Mouse (Mus musculus): ENCODE data around the gene Itgb2.

Itgb2 gene

GRCm38 (mm10) chr10:77589749-77590148 lies 59.7 kb downstream of the Itgb2 start:
- no peak for DNase-seq

DNA sequence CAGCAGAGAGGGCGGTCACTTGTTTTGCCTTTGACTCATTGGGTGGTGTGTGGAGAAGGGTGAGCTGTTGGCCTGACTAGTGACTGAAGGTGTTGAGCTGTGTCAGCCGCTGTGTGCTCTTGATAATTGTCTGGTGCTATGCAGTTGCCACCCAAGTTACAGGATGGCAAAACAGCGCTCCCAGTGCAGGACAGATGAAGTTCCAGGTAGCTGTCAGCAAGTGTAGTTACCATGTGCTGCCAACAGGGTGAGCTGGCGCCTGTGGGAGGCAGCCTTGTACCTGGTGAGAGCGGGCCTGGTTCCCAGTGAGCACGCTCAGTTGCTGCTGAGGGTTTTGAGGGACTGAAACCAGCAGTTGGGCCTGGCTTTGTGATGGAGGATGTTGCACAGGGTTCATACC lies 60.8 kb downstream of the Itgb2 start:
- peak; percentile 71 for DNase-seq

DNA sequence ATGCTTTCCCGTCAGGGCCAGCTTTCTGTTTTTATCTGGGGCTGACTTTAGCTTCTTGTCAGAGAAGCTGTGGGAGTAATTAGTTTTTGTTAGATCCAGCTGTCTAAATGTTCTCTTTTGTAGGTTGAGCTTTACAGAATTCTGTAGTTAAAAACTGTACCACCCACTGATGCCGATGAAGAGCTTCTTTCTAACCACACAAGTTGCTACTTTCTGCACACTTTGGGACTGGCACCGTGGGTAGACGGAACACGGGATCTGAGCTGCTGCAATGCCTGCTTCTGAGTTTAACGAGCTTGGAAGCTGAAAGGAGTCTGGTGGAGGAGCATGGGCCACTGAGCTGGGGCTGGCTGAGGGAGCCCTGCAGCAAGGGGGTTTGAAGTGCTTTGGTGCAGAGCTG lies 61.5 kb downstream of the Itgb2 start:
- DNase-seq = no peak

GRCm38 (mm10) chr10:77596060-77596459 lies 66.0 kb downstream of the Itgb2 start:
- no peak for DNase-seq

DNA sequence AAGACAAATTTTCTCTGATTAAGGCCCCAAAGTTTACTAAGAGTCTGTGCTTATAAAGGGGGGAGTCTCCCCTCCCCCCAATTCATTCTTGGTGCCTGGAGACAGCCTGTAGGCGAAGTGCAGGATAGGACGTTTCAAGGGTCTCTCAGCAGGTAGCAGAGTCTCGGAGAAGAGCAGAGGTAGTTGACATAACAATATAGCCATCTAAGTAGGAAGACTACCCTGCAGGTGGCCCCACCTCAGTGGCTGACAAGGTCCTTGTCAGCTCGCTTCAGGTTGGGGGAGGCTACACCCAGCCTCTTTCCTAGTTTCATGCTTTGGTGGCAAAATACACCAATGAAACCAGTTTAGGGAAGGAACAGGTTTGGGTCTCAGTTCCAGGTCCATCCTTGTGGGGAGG lies 73.0 kb downstream of the Itgb2 start:
- DNase-seq = no peak

DNA sequence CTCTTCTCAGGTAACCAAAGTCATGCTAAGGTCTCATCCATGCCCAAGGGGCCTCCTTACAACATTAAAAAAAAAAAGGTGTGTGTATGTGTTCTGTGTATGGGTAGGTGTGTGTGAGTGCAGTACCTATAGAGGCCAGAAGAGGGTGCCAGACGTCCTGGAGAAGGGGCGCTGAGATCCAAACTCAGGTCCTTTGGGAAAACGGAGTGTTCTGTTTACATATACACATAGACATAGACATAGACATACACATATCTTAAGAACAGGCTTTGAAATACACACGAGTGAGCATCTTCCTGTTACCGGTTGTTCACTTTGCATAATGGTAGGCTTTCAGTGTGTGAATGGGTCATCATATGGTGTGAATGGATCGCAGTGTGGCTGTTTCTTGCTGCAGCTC lies 74.1 kb downstream of the Itgb2 start:
- no peak for DNase-seq

DNA sequence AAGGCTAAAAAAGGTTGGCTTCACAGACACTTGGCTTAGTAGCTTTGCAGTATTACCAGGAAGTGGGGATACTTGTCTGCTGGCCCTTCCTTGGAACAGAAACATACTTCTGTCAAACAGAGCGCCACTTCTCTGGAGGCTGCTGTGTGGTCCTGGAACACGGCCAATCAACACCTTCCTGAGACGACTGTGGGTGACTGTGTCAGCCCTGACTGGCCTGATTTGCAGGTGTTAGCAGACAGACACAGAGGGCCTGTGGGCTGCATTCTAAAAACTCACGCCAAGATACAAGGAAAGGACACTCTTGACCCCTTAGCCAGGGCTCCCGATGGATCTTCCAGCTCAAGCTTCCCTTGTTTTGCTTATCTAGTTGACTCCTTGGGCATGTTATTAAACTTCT lies 74.9 kb downstream of the Itgb2 start:
- DNase-seq = peak; percentile 33

GRCm38 (mm10) chr10:77605368-77605767 lies 75.3 kb downstream of the Itgb2 start:
- DNase-seq = no peak

DNA sequence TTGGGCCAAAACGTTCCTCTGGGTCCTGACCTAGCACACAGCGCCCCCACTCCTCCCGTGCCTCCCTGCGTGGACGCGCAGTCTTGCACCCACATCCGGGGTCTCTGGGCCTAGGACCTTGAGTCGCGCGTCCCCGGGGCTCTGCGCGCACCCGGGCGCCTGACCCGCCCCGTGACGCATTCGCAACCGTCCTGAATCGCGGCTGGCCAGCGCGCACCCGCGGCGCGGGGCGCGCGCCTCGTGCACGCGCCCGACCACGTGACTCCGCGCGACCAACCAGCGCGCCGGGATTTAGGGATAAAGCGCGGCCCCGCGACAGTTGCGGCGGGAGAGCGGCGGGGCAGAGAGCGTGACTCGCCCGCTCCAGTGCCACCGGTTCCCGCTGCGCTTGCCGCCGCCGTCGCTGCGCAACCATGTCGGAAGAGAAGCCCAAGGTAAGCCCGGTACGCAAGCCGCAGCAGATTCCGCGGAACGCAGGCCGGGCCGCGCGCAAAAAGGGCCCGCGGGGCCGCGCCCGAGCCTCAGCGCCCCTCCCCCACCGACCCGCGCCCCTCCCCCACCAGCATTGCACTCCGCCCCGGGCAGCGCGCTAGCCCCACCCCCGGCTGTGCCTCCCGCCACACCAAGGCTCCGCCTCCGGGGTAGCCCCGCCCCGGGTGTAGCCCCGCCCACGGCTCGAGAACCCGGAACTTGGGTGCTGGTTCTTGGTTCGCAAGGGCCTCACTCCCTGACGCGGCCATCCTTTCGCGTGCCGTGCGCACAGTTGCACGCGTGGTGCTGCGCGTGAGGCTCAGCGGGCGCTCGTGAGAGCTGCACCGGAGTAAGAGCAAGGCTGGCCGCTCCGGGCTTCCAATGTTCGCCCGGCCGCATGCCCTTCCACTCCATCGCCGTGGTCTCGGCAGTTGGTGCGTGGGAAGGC lies 76.1 kb downstream of the Itgb2 start, which contains the start of the genes Sumo3 and Gm49325:
Gene Sumo3, plus strand, starts transcription at position 190 of the 919 bp plus-strand sequence.
Gene Gm49325, plus strand, starts transcription at position 290 of the 919 bp plus-strand sequence.
- peak; percentile 99 for DNase-seq

GRCm38 (mm10) chr10:77606855-77607254 lies 76.8 kb downstream of the Itgb2 start:
- DNase-seq = no peak

GRCm38 (mm10) chr10:77607441-77607840 lies 77.4 kb downstream of the Itgb2 start:
- no peak for DNase-seq

DNA sequence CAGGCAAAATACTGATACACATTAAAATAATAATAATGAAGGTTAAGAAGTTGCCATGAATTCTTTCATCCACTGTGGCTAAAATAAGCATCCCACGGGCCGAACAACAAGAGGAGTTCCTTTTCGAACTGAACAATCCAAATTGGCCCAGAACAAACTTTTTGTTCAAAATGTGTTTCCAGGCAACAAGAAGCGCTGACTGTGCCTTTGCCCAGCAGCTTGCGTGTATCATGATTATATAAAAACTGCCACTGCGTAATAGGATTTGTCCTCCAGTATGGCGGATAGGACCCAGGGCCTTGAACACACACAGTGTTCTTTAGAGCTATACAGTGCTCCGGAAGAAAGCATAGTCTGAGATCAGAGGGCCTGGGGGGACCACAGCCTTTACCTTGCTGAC lies 78.5 kb downstream of the Itgb2 start:
- no peak for DNase-seq

DNA sequence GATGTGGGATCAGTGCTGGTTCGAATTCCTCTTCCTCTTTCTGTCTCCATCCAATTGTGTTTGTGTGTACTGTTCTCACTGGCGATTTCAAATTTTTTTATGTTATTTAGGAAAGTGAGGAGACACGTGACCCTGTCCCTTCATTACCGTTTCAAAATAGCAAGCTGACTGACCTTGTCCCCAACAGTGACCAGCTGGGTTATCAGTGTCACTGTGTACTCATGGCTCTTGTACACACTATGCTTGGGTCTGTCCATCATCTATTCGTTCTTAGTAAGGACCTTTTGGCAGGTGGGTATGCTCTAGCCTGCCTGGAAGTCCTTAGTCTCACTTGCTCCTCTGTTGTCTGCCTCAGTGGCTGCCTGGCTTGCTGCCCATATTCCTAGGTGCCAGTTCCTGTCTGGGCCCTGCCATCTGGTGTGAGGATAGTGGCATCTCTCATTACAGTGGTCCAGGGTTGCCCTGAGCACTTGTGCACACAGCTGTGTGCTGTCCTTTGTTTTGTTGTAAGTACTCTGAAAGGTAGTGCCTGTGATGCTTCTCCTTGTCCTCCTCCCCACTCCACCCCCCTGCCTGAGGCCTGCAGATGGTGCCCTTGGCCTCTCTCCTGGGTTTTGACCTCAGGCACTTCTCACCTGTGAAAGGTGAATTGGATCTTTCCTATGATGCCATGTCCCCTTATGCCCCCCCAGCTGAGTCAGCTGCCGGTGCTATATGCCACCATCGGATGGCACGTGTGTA lies 80.3 kb downstream of the Itgb2 start:
- DNase-seq = no peak

GRCm38 (mm10) chr10:77613409-77613808 lies 83.4 kb downstream of the Itgb2 start:
- peak; percentile 81 for DNase-seq
